Mouse (Mus musculus) E14TG2a.4 (cell line): Measurements from ENCODE around the gene Il1r1.

ENCODE experiments used
- CTCF ChIP-seq: conservative IDR thresholded peaks from 2 replicates; pipeline ENCODE4 v1.5.1; 2014; ENCODE audit warnings: low read length
- POU5F1 ChIP-seq: IDR thresholded peaks from 2 replicates; pipeline ENCODE4 v1.6.1; 2014; ENCODE audit warnings: low read length, borderline replicate concordance

DNA sequence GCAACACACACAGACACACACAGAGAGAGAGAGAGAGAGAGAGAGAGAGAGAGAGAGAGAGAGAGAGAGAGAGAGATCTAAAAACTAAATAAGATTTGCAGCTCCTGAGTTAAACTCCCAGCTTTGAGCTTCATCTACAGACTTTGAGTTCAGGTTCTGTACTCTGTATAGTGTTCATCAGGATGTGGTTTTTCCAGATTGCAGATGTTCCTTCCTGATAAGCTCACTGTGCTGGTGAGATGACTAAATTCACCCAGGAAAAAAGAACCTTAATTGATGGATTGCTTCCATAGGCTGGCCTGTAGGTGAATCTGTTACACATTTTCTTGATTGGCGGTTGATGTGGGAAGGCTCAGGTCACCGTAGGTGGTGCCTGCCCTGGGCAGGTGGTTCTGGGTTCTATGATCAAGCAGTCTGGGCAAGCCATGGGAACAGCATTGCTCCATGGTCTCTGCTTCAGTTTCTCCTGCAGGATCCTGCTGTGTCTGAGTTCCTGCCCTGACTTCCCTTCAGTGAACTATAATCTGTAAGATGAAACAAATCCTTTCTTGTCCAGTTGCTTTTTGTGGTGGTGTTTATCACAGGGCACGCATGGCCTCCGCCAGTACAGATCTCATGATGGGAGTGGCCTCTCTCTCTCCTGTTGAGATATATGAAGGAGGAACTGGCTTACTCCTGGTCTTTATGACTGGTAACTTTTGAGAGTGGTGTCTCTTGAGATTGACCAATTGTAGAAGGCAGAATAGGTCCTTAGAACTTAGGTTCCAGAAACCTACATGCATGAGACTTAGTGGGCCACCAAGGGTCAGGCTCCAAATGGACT, 11.3 kb upstream of the Il1r1 start:
- TF ChIP-seq CTCF (no peak), POU5F1 (no peak)
